Mouse (Mus musculus): ENCODE results near the gene Cyld.
A peak's percentile ranks its signal among the peaks of the same experiment; 100 is the strongest.

GRCm38 (mm10) chr8:88701611-88702010 lies 4.8 kb downstream of the Cyld start:
- TF ChIP-seq CTCF (IDR thresholded peaks at IDR 0.05; ENCODE audit: extremely low read depth, insufficient read depth, low read length): peak; percentile 41; the same call in 1 of the 2 replicates
- no peak for TF ChIP-seq POLR2A (IDR thresholded peaks at IDR 0.05; ENCODE audit: extremely low read depth, insufficient read depth, low read length)

All from cortical plate, adult 2 months (tissue).